Mouse (Mus musculus): ENCODE data around the gene Nek6. TPM values are rescaled to one million over a fixed set of nuclear protein-coding genes. Genes with fewer than 3 reads are reported as not detected.

Gene Nek6
- polyA plus RNA-seq, 2 experiments, result 77.2 to 123 TPM

- Histone ChIP-seq H3K4me2 (replicated peaks; ENCODE audit: low read depth, low read length, severe bottlenecking) (peak overlapping the region; percentile 24), H3K27ac (replicated peaks; ENCODE audit: low read depth, low read length) (peak overlapping the region; percentile 70), H3K9me3 (ENCODE audit: control insufficient read depth, low read length) (no peaks in the 10 kb centered on the region), H3K27me3 (ENCODE audit: control insufficient read depth, insufficient read depth, low read length) (no peaks in the 10 kb centered on the region), H3K4me3 (replicated peaks; ENCODE audit: low read length) (no peak overlapping the region), H3K36me3 (ENCODE audit: control insufficient read depth, insufficient read depth, low read length) (no peaks in the 10 kb centered on the region), H3K9ac (ENCODE audit: low read depth, low read length, severe bottlenecking) (peak overlapping the region; percentile 38; the same call in 1 of the 2 replicates), H3K4me1 (ENCODE audit: control insufficient read depth, insufficient read depth, low read length) (peaks cover 47% of the 10 kb centered on the region)
- 18% methylated on average over 6 of the region's 6 CpGs for WGBS
- no peak for TF ChIP-seq POLR2A (IDR thresholded peaks at IDR 0.05; ENCODE audit: borderline replicate concordance, extremely low read depth, insufficient read depth, insufficient read length)
- DNase-seq (ENCODE audit: low spot score) (peak; percentile 67), ATAC-seq (ENCODE audit: low FRiP score, low read depth) (peak; percentile 45)
Observed at GRCm38 (mm10) chr2:38515446-38515845, 4.0 kb downstream of the Nek6 start.

- H3K36me3 ChIP-seq (ENCODE audit: control insufficient read depth, insufficient read depth, low read length), result no peaks in the 10 kb centered on the region
- peaks cover 45% of the 10 kb centered on the region for H3K4me1 ChIP-seq (ENCODE audit: control insufficient read depth, insufficient read depth, low read length)
- H3K9ac ChIP-seq (ENCODE audit: low read depth, low read length, severe bottlenecking), result no peak overlapping the region
- WGBS, result 55% methylated on average over 3 of the region's 3 CpGs
- no peak overlapping the region for H3K4me3 ChIP-seq (replicated peaks; ENCODE audit: low read length)
- 0 out of 2 replicates have a peak overlapping the region, but pooled peaks have one; percentile 26 for H3K27ac ChIP-seq (replicated peaks; ENCODE audit: low read depth, low read length)
- H3K9me3 ChIP-seq (ENCODE audit: control insufficient read depth, low read length), result no peaks in the 10 kb centered on the region
- no peak for TF ChIP-seq POLR2A (IDR thresholded peaks at IDR 0.05; ENCODE audit: borderline replicate concordance, extremely low read depth, insufficient read depth, insufficient read length)
- ATAC-seq (ENCODE audit: low FRiP score, low read depth), result no peak
- H3K27me3 ChIP-seq (ENCODE audit: control insufficient read depth, insufficient read depth, low read length), result no peaks in the 10 kb centered on the region
- H3K4me2 ChIP-seq (replicated peaks; ENCODE audit: low read depth, low read length, severe bottlenecking), result no peak overlapping the region
- DNase-seq (ENCODE audit: low spot score), result no peak
Observed at GRCm38 (mm10) chr2:38516471-38516870, 5.0 kb downstream of the Nek6 start.

DNA sequence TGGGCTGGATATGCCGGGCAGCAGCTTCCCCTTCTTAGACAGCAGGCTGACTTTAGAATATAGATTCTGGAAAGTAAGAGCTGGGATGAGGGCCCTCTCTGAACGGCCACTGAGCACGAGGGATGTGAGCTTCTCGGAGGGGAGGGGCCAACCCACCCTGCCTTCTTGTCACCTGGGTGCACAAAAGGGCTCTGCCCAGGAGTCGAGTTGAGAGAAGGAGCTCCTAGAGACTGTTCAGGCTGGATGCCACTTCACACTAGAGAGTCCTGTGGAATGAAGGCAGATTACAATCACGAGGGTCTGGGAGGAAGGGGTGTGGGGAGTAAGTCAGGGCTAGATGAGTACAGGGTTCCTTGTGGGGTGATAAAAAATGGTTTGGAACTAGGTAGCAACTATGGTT lies 5.6 kb downstream of the Nek6 start:
- no peaks in the 10 kb centered on the region for H3K9me3 ChIP-seq (ENCODE audit: control insufficient read depth, low read length)
- DNase-seq (ENCODE audit: low spot score), result no peak
- H3K27me3 ChIP-seq (ENCODE audit: control insufficient read depth, insufficient read depth, low read length), result no peaks in the 10 kb centered on the region
- 60% methylated on average over 6 of the region's 6 CpGs for WGBS
- no peak for ATAC-seq (ENCODE audit: low FRiP score, low read depth)
- no peak overlapping the region for H3K4me3 ChIP-seq (replicated peaks; ENCODE audit: low read length)
- no peak overlapping the region for H3K4me2 ChIP-seq (replicated peaks; ENCODE audit: low read depth, low read length, severe bottlenecking)
- TF ChIP-seq POLR2A (IDR thresholded peaks at IDR 0.05; ENCODE audit: borderline replicate concordance, extremely low read depth, insufficient read depth, insufficient read length), result no peak
- H3K27ac ChIP-seq (replicated peaks; ENCODE audit: low read depth, low read length), result no peak overlapping the region
- H3K36me3 ChIP-seq (ENCODE audit: control insufficient read depth, insufficient read depth, low read length), result no peaks in the 10 kb centered on the region
- H3K4me1 ChIP-seq (ENCODE audit: control insufficient read depth, insufficient read depth, low read length), result peaks cover 49% of the 10 kb centered on the region
- no peak overlapping the region for H3K9ac ChIP-seq (ENCODE audit: low read depth, low read length, severe bottlenecking)

DNA sequence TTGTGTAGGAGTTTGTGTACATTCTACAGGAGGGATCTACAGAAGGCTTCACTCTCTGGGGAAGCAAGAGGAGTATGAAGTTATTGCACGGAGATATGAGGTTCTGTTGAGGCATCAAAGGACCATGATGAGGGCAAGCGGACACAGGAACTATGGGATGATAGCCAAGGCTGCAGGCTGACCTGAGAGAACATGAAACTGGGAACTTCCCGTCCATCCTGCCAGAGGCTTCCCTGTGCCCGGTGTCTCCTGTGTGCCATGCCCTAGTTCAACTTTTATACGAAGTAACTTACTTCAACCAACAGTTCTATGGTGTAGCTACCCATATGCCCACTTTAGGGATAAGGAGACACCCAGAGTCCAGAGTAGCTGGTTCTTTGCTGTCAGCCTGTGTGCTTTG lies 7.3 kb downstream of the Nek6 start:
- H3K27ac ChIP-seq (replicated peaks; ENCODE audit: low read depth, low read length), result no peak overlapping the region
- H3K9ac ChIP-seq (ENCODE audit: low read depth, low read length, severe bottlenecking), result no peak overlapping the region
- no peaks in the 10 kb centered on the region for H3K9me3 ChIP-seq (ENCODE audit: control insufficient read depth, low read length)
- H3K27me3 ChIP-seq (ENCODE audit: control insufficient read depth, insufficient read depth, low read length), result no peaks in the 10 kb centered on the region
- no peaks in the 10 kb centered on the region for H3K36me3 ChIP-seq (ENCODE audit: control insufficient read depth, insufficient read depth, low read length)
- WGBS, result 87% methylated on average over 5 of the region's 5 CpGs
- H3K4me3 ChIP-seq (replicated peaks; ENCODE audit: low read length), result no peak overlapping the region
- ATAC-seq (ENCODE audit: low FRiP score, low read depth) (no peak), DNase-seq (ENCODE audit: low spot score) (no peak)
- H3K4me1 ChIP-seq (ENCODE audit: control insufficient read depth, insufficient read depth, low read length), result peaks cover 48% of the 10 kb centered on the region
- no peak overlapping the region for H3K4me2 ChIP-seq (replicated peaks; ENCODE audit: low read depth, low read length, severe bottlenecking)
- no peak for TF ChIP-seq POLR2A (IDR thresholded peaks at IDR 0.05; ENCODE audit: borderline replicate concordance, extremely low read depth, insufficient read depth, insufficient read length)

DNA sequence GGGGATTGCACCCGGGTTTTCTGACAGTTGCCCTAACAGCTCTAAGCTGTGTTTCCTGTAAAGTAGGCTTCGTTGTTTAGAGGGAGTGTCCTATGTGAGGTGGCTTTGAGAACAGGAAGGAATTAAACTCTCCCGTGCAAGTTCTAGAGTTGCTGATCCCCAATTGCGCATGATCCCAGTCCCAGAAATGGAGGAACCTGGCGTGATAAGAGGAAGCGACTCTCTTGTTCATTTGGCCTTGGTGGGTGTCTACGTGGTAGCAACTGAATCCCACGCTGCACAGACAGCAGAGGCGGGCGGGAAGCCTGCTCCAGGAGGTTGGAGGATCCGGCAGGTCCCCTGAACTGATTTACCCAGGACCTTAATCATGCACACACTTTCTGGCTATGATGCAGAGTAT lies 8.5 kb downstream of the Nek6 start:
- WGBS, result 76% methylated on average over 11 of the region's 11 CpGs
- DNase-seq (ENCODE audit: low spot score), result no peak
- Histone ChIP-seq H3K27ac (replicated peaks; ENCODE audit: low read depth, low read length) (no peak overlapping the region), H3K9me3 (ENCODE audit: control insufficient read depth, low read length) (no peaks in the 10 kb centered on the region), H3K4me2 (replicated peaks; ENCODE audit: low read depth, low read length, severe bottlenecking) (no peak overlapping the region), H3K4me1 (ENCODE audit: control insufficient read depth, insufficient read depth, low read length) (peaks cover 36% of the 10 kb centered on the region), H3K36me3 (ENCODE audit: control insufficient read depth, insufficient read depth, low read length) (no peaks in the 10 kb centered on the region; the same call in 1 of the 2 replicates), H3K27me3 (ENCODE audit: control insufficient read depth, insufficient read depth, low read length) (no peaks in the 10 kb centered on the region), H3K9ac (ENCODE audit: low read depth, low read length, severe bottlenecking) (no peak overlapping the region), H3K4me3 (replicated peaks; ENCODE audit: low read length) (no peak overlapping the region)
- no peak for TF ChIP-seq POLR2A (IDR thresholded peaks at IDR 0.05; ENCODE audit: borderline replicate concordance, extremely low read depth, insufficient read depth, insufficient read length)
- no peak for ATAC-seq (ENCODE audit: low FRiP score, low read depth)

DNA sequence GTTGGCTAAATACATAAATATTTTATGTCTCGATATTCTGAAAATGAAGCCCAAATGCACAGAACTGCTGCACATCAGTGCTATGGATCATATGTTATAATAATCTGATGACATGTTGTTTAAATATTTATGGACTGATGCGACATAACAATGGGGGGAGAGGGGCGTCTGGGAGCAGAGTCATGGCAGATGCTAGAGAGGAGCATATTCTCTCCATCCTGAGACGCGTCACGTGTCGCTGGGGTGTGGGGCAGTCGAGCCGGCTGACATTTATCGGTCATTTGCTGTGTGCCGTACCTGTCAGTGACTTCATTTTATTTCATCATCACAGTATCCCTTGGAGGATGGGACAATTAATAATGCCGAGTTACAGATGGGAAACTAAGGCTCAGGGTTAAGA lies 10.2 kb downstream of the Nek6 start:
- Histone ChIP-seq H3K9ac (ENCODE audit: low read depth, low read length, severe bottlenecking) (no peak overlapping the region), H3K27me3 (ENCODE audit: control insufficient read depth, insufficient read depth, low read length) (no peaks in the 10 kb centered on the region), H3K4me1 (ENCODE audit: control insufficient read depth, insufficient read depth, low read length) (peaks cover 19% of the 10 kb centered on the region), H3K9me3 (ENCODE audit: control insufficient read depth, low read length) (no peaks in the 10 kb centered on the region), H3K4me2 (replicated peaks; ENCODE audit: low read depth, low read length, severe bottlenecking) (no peak overlapping the region), H3K4me3 (replicated peaks; ENCODE audit: low read length) (no peak overlapping the region), H3K36me3 (ENCODE audit: control insufficient read depth, insufficient read depth, low read length) (no peaks in the 10 kb centered on the region; the same call in 1 of the 2 replicates), H3K27ac (replicated peaks; ENCODE audit: low read depth, low read length) (no peak overlapping the region)
- no peak for TF ChIP-seq POLR2A (IDR thresholded peaks at IDR 0.05; ENCODE audit: borderline replicate concordance, extremely low read depth, insufficient read depth, insufficient read length)
- DNase-seq (ENCODE audit: low spot score) (no peak), ATAC-seq (ENCODE audit: low FRiP score, low read depth) (no peak)
- WGBS, result 91% methylated on average over 12 of the region's 12 CpGs
